Mouse (Mus musculus): ENCODE measurements around the gene Tmem151a.

The Tmem151a gene

GRCm38 (mm10) chr19:5045531-5045930 lies 39.8 kb downstream of the Tmem151a start:
- no peak for DNase-seq (ENCODE audit: low spot score in 2 of 2)

GRCm38 (mm10) chr19:5041588-5041987 lies 43.7 kb downstream of the Tmem151a start:
- no peak for DNase-seq (ENCODE audit: low spot score in 2 of 2)

GRCm38 (mm10) chr19:5040862-5041523 lies 44.3 kb downstream of the Tmem151a start, which contains the start of gene Brms1:
Gene Brms1 (plus strand): TSS chr19:5041354.
- DNase-seq (ENCODE audit: low spot score in 2 of 2): peak; percentile 87 to 91

GRCm38 (mm10) chr19:5039301-5040114 lies 45.8 kb downstream of the Tmem151a start:
- no peak for DNase-seq (ENCODE audit: low spot score in 2 of 2)

- DNase-seq (ENCODE audit: low spot score in 2 of 2): peak; percentile 85 to 90
Observed at GRCm38 (mm10) chr19:5038709-5039156, 46.6 kb downstream of the Tmem151a start, which contains the start of the genes B4gat1 and AC124502.3. Gene B4gat1 (plus strand): TSS chr19:5038826. Gene AC124502.3 (plus strand): TSS chr19:5038891.

- peak; percentile 68 to 84 for DNase-seq (ENCODE audit: low spot score in 2 of 2)
Observed at GRCm38 (mm10) chr19:5037678-5038571, 47.4 kb downstream of the Tmem151a start.

GRCm38 (mm10) chr19:5036577-5036976 lies 48.8 kb downstream of the Tmem151a start:
- DNase-seq (ENCODE audit: low spot score in 2 of 2): no peak

GRCm38 (mm10) chr19:5032686-5033085 lies 52.6 kb downstream of the Tmem151a start:
- DNase-seq (ENCODE audit: low spot score in 2 of 2): no peak

- DNase-seq (ENCODE audit: low spot score in 2 of 2): no peak
Observed at GRCm38 (mm10) chr19:5026111-5026510, 59.2 kb downstream of the Tmem151a start.

- DNase-seq (ENCODE audit: low spot score in 2 of 2): peak; percentile 89 to 91
Observed at GRCm38 (mm10) chr19:5023621-5024479, 61.5 kb downstream of the Tmem151a start, which contains the start of gene Slc29a2. Gene Slc29a2 (plus strand): TSS chr19:5023860.

GRCm38 (mm10) chr19:5021416-5021815 lies 63.9 kb downstream of the Tmem151a start:
- DNase-seq (ENCODE audit: low spot score in 2 of 2): no peak

Measured in urinary bladder, postnatal 4 days (tissue).